Mouse (Mus musculus) limb, embryonic 10.5 days (tissue): ENCODE results near the gene Gpr35. TPM values are rescaled to one million over a fixed set of nuclear protein-coding genes. Genes with fewer than 3 reads are reported as not detected.

ENCODE experiments used
- polyA plus RNA-seq: library from polyadenylated mRNA; unstranded; fragments of >200 nt; fragmentation: Nextera tagmentation; extraction: Ambion mirVana; gene quantifications from 2 replicates; pipeline ENCODE4 v1.2.1, GENCODE M21; 2016

Gpr35 gene
- polyA plus RNA-seq, 1 experiment from 2014 or later = 0.35 TPM

Other genes with a start within 250 kb of the Gpr35 start
- gene Gpc1, start 119.2 kb upstream of the Gpr35 start, polyA plus RNA-seq = 82.0 and 87.4 TPM in 2 replicates
- gene Ankmy1, start 48.0 kb upstream of the Gpr35 start, polyA plus RNA-seq = 0.29 and 0.36 TPM in 2 replicates
- gene Dusp28, start 43.9 kb upstream of the Gpr35 start, polyA plus RNA-seq = 8.8 TPM in 2 replicates
- 29.6 and 31.8 TPM in 2 replicates for gene Rnpepl1, start 40.1 kb upstream of the Gpr35 start, polyA plus RNA-seq
- 38.4 and 42.1 TPM in 2 replicates for gene Capn10, start 16.5 kb upstream of the Gpr35 start, polyA plus RNA-seq
- not detected in 2 replicates for gene Aqp12, start 55.5 kb downstream of the Gpr35 start, polyA plus RNA-seq
- 2.2 and 4.9 TPM in 2 replicates for gene Kif1a, start 151.1 kb downstream of the Gpr35 start, polyA plus RNA-seq
- gene Agxt, start 184.4 kb downstream of the Gpr35 start, polyA plus RNA-seq = 0.11 TPM in 1 of 2 replicates, not detected in the other
- 0.74 and 1.4 TPM in 2 replicates for gene 2310007B03Rik, start 210.1 kb downstream of the Gpr35 start, polyA plus RNA-seq
- 0.33 and 0.34 TPM in 2 replicates for gene Crocc2, start 217.9 kb downstream of the Gpr35 start, polyA plus RNA-seq